Mouse (Mus musculus) neural tube, embryonic 15.5 days (tissue): ENCODE results near the gene Ttll1. TPM values are rescaled to one million over a fixed set of nuclear protein-coding genes. Genes with fewer than 3 reads are reported as not detected.
A peak's percentile ranks its signal among the peaks of the same experiment; 100 is the strongest.
"Not testable (repeated sequence)": the region's sequence is repeated elsewhere in the genome, so short reads cannot be mapped to it uniquely, and the experiment has no call there.

Experiments used
- ATAC-seq: fragments of 200-750 bp; cut with Nextera tagmentation; 2 replicates; pipeline ENCODE4 v1.8.0; 2017; ENCODE audit warnings: mild to moderate bottlenecking, moderate TSS enrichment, moderate library complexity; ENCODE audit not compliant: low FRiP score
- H3K27ac ChIP-seq: fragments of 300-500 bp; sonication (generic); replicated peaks from 2 replicates; pipeline ENCODE4 v1.5.1; 2015; ENCODE audit warnings: mild to moderate bottlenecking, inconsistent platforms
- H3K27me3 ChIP-seq: fragments of 300-500 bp; sonication (generic); replicated peaks from 2 replicates; pipeline ENCODE4 v1.6.1; 2015; ENCODE audit warnings: inconsistent platforms
- H3K36me3 ChIP-seq: fragments of 300-500 bp; sonication (generic); 2 replicates; pipeline ENCODE4 v1.6.1; 2015; ENCODE audit warnings: inconsistent platforms
- H3K4me1 ChIP-seq: fragments of 300-500 bp; sonication (generic); 2 replicates; pipeline ENCODE4 v1.6.1; 2015; ENCODE audit warnings: inconsistent platforms
- H3K4me2 ChIP-seq: fragments of 300-500 bp; sonication (generic); 2 replicates; pipeline ENCODE4 v1.6.1; 2015; ENCODE audit warnings: inconsistent platforms, mild to moderate bottlenecking, moderate library complexity
- H3K4me3 ChIP-seq: fragments of 300-500 bp; sonication (generic); replicated peaks from 2 replicates; pipeline ENCODE4 v1.5.1; 2015; ENCODE audit warnings: mild to moderate bottlenecking, inconsistent platforms
- H3K9ac ChIP-seq: fragments of 300-500 bp; sonication (generic); replicated peaks from 2 replicates; pipeline ENCODE4 v1.6.1; 2015; ENCODE audit warnings: mild to moderate bottlenecking, inconsistent platforms
- H3K9me3 ChIP-seq: fragments of 300-500 bp; sonication (generic); replicated peaks from 2 replicates; pipeline ENCODE4 v1.6.1; 2016; ENCODE audit warnings: inconsistent platforms
- WGBS: fragments of 180-500 bp; shearing (Covaris S2); methylation state at CpG from one replicate; pipeline ENCODE4 v1.1.7; 2015; ENCODE audit warnings: mixed read lengths; 5-methylcytosine and 5-hydroxymethylcytosine counted together
- polyA plus RNA-seq: library from polyadenylated mRNA; unstranded; fragments of >200 nt; fragmentation: Nextera tagmentation; extraction: Ambion mirVana; gene quantifications from 2 replicates; pipeline ENCODE4 v1.2.1, GENCODE M21; 2015

The Ttll1 gene
- polyA plus RNA-seq, 1 experiment from 2014 or later: 112 TPM

GRCm38 (mm10) chr15:83520861-83521382 lies 10.2 kb upstream of the Ttll1 start:
- H3K9ac ChIP-seq: no peak overlapping the region
- 88% methylated on average over 6 of the region's 6 CpGs for WGBS
- H3K36me3 ChIP-seq: no peaks in the 10 kb centered on the region
- no peak overlapping the region for H3K27ac ChIP-seq
- peaks cover 17% of the 10 kb centered on the region for H3K27me3 ChIP-seq
- H3K4me3 ChIP-seq: no peak overlapping the region
- peaks cover 18% of the 10 kb centered on the region for H3K4me1 ChIP-seq
- no peaks in the 10 kb centered on the region for H3K9me3 ChIP-seq
- H3K4me2 ChIP-seq: no peak overlapping the region
- ATAC-seq: no peak

GRCm38 (mm10) chr15:83518215-83519048 lies 7.7 kb upstream of the Ttll1 start:
- H3K27me3 ChIP-seq: no peaks in the 10 kb centered on the region
- no peak overlapping the region for H3K9ac ChIP-seq
- 0 out of 2 replicates have a peak overlapping the region, but pooled peaks have one; percentile 27 for H3K4me2 ChIP-seq
- H3K4me1 ChIP-seq: peaks cover 14% of the 10 kb centered on the region
- peak; percentile 21; the same call in 1 of the 2 replicates for ATAC-seq
- WGBS: 32% methylated on average over 20 of the region's 20 CpGs
- no peaks in the 10 kb centered on the region for H3K9me3 ChIP-seq
- no peaks in the 10 kb centered on the region for H3K36me3 ChIP-seq
- no peak overlapping the region for H3K27ac ChIP-seq
- no peak overlapping the region for H3K4me3 ChIP-seq

- Histone ChIP-seq H3K4me2 (no peak overlapping the region), H3K4me1 (peaks cover 16% of the 10 kb centered on the region), H3K9me3 (no peaks in the 10 kb centered on the region), H3K27ac (no peak overlapping the region), H3K36me3 (no peaks in the 10 kb centered on the region), H3K9ac (no peak overlapping the region), H3K4me3 (no peak overlapping the region), H3K27me3 (peaks cover 4% of the 10 kb centered on the region; the same call in 1 of the 2 replicates)
- ATAC-seq: no peak
- 68% methylated on average over 5 of the region's 5 CpGs for WGBS
These were observed 4.3 kb upstream of the Ttll1 start for GRCm38 (mm10) chr15:83515018-83515417.

GRCm38 (mm10) chr15:83512489-83513281 lies 2.0 kb upstream of the Ttll1 start:
- H3K4me2 ChIP-seq: no peak overlapping the region
- H3K9me3 ChIP-seq: no peaks in the 10 kb centered on the region
- WGBS: 76% methylated on average over 13 of the region's 13 CpGs
- no peak overlapping the region for H3K4me3 ChIP-seq
- no peaks in the 10 kb centered on the region for H3K36me3 ChIP-seq
- peaks cover 4% of the 10 kb centered on the region; the same call in 1 of the 2 replicates for H3K27me3 ChIP-seq
- peaks cover 30% of the 10 kb centered on the region for H3K4me1 ChIP-seq
- H3K27ac ChIP-seq: no peak overlapping the region
- no peak for ATAC-seq
- H3K9ac ChIP-seq: no peak overlapping the region

GRCm38 (mm10) chr15:83509950-83510804 lies 516 bp downstream of the Ttll1 start:
- H3K9me3 ChIP-seq: no peaks in the 10 kb centered on the region
- H3K4me2 ChIP-seq: peak overlapping the region; percentile 66
- H3K36me3 ChIP-seq: peaks cover 11% of the 10 kb centered on the region
- peak overlapping the region; percentile 81 for H3K9ac ChIP-seq
- peak; percentile 86 for ATAC-seq
- peak overlapping the region; percentile 93 for H3K27ac ChIP-seq
- H3K4me1 ChIP-seq: peaks cover 35% of the 10 kb centered on the region
- H3K27me3 ChIP-seq: peaks cover 4% of the 10 kb centered on the region; the same call in 1 of the 2 replicates
- 26% methylated on average over 17 of the region's 17 CpGs for WGBS
- H3K4me3 ChIP-seq: peak overlapping the region; percentile 73

GRCm38 (mm10) chr15:83501483-83501882 lies 9.2 kb downstream of the Ttll1 start:
- not testable (repeated sequence) for H3K4me1 ChIP-seq, H3K4me3 ChIP-seq, H3K9me3 ChIP-seq, H3K9ac ChIP-seq, H3K27me3 ChIP-seq, ATAC-seq, H3K27ac ChIP-seq, H3K4me2 ChIP-seq
- WGBS: 86% methylated on average over 6 of the region's 6 CpGs
- peaks cover 84% of the 10 kb centered on the region for H3K36me3 ChIP-seq

- H3K4me1 ChIP-seq: no peaks in the 10 kb centered on the region
- peaks cover 87% of the 10 kb centered on the region for H3K36me3 ChIP-seq
- 57% methylated on average over 3 of the region's 3 CpGs for WGBS
- H3K4me2 ChIP-seq: no peak overlapping the region
- no peak overlapping the region for H3K9ac ChIP-seq
- H3K9me3 ChIP-seq: no peaks in the 10 kb centered on the region
- no peaks in the 10 kb centered on the region for H3K27me3 ChIP-seq
- H3K4me3 ChIP-seq: no peak overlapping the region
- no peak for ATAC-seq
- no peak overlapping the region for H3K27ac ChIP-seq
These were observed 10.3 kb downstream of the Ttll1 start for GRCm38 (mm10) chr15:83500352-83500751.

GRCm38 (mm10) chr15:83499211-83499755 lies 11.4 kb downstream of the Ttll1 start:
- H3K4me1 ChIP-seq: no peaks in the 10 kb centered on the region
- WGBS: 92% methylated on average over 10 of the region's 10 CpGs
- no peaks in the 10 kb centered on the region for H3K27me3 ChIP-seq
- no peak overlapping the region for H3K4me3 ChIP-seq
- H3K4me2 ChIP-seq: no peak overlapping the region
- H3K36me3 ChIP-seq: peaks cover 89% of the 10 kb centered on the region
- no peak overlapping the region for H3K27ac ChIP-seq
- no peak overlapping the region for H3K9ac ChIP-seq
- H3K9me3 ChIP-seq: no peaks in the 10 kb centered on the region
- ATAC-seq: no peak

GRCm38 (mm10) chr15:83497299-83497698 lies 13.4 kb downstream of the Ttll1 start:
- Histone ChIP-seq H3K9me3 (no peaks in the 10 kb centered on the region), H3K9ac (no peak overlapping the region), H3K27me3 (no peaks in the 10 kb centered on the region), H3K27ac (no peak overlapping the region), H3K4me1 (no peaks in the 10 kb centered on the region), H3K36me3 (peaks cover 93% of the 10 kb centered on the region), H3K4me3 (no peak overlapping the region), H3K4me2 (no peak overlapping the region)
- ATAC-seq: no peak
- WGBS: 90% methylated on average over 6 of the region's 6 CpGs

- ATAC-seq: no peak
- 68% methylated on average over 22 of the region's 22 CpGs for WGBS
- no peaks in the 10 kb centered on the region for H3K4me1 ChIP-seq
- H3K4me3 ChIP-seq: no peak overlapping the region
- no peak overlapping the region for H3K9ac ChIP-seq
- no peaks in the 10 kb centered on the region for H3K27me3 ChIP-seq
- H3K36me3 ChIP-seq: peaks cover 96% of the 10 kb centered on the region
- H3K27ac ChIP-seq: no peak overlapping the region
- no peaks in the 10 kb centered on the region for H3K9me3 ChIP-seq
- no peak overlapping the region for H3K4me2 ChIP-seq
These were observed 14.8 kb downstream of the Ttll1 start for GRCm38 (mm10) chr15:83495787-83496367.
